Mouse (Mus musculus): ENCODE results near the gene Zbtb42. TPM values are rescaled to one million over a fixed set of nuclear protein-coding genes. Genes with fewer than 3 reads are reported as not detected.

Gene Zbtb42
- polyA plus RNA-seq, 1 experiment from 2014 or later, result 0.98 TPM

GRCm38 (mm10) chr12:112663716-112664115 lies 14.9 kb upstream of the Zbtb42 start:
- H3K4me2 ChIP-seq (replicated peaks), result peak overlapping the region; percentile 19
- H3K9ac ChIP-seq (replicated peaks), result no peak overlapping the region
- no peaks in the 10 kb centered on the region for H3K9me3 ChIP-seq
- peaks cover 74% of the 10 kb centered on the region for H3K4me1 ChIP-seq
- peak; percentile 28 for ATAC-seq (replicated peaks)
- H3K36me3 ChIP-seq, result peaks cover 31% of the 10 kb centered on the region
- H3K4me3 ChIP-seq, result no peak overlapping the region
- 24% methylated on average over 10 of the region's 12 CpGs for WGBS
- H3K27me3 ChIP-seq, result no peaks in the 10 kb centered on the region
- H3K27ac ChIP-seq (replicated peaks), result peak overlapping the region; percentile 79

- peaks cover 74% of the 10 kb centered on the region for H3K4me1 ChIP-seq
- H3K27me3 ChIP-seq, result no peaks in the 10 kb centered on the region
- peak; percentile 7; the same call in 1 of the 2 replicates for ATAC-seq (replicated peaks)
- 0 out of 2 replicates have a peak overlapping the region, but pooled peaks have one; percentile 19 for H3K4me2 ChIP-seq (replicated peaks)
- H3K36me3 ChIP-seq, result peaks cover 30% of the 10 kb centered on the region
- H3K27ac ChIP-seq (replicated peaks), result peak overlapping the region; percentile 79
- H3K9ac ChIP-seq (replicated peaks), result no peak overlapping the region
- H3K9me3 ChIP-seq, result no peaks in the 10 kb centered on the region
- 10% methylated on average over 2 of the region's 2 CpGs for WGBS
- H3K4me3 ChIP-seq, result no peak overlapping the region
Observed at GRCm38 (mm10) chr12:112664124-112664523, 14.5 kb upstream of the Zbtb42 start.

- Histone ChIP-seq H3K9me3 (no peaks in the 10 kb centered on the region), H3K27me3 (no peaks in the 10 kb centered on the region), H3K4me3 (no peak overlapping the region), H3K4me1 (peaks cover 74% of the 10 kb centered on the region), H3K36me3 (peaks cover 27% of the 10 kb centered on the region; the same call in 1 of the 2 replicates), H3K4me2 (replicated peaks) (no peak overlapping the region), H3K27ac (replicated peaks) (peak overlapping the region; percentile 82), H3K9ac (replicated peaks) (no peak overlapping the region)
- ATAC-seq (replicated peaks), result no peak
- 46% methylated on average over 5 of the region's 5 CpGs for WGBS
Observed at GRCm38 (mm10) chr12:112664656-112665055, 14.0 kb upstream of the Zbtb42 start.

- Histone ChIP-seq H3K4me3 (no peak overlapping the region), H3K4me1 (peaks cover 71% of the 10 kb centered on the region), H3K9me3 (no peaks in the 10 kb centered on the region), H3K27ac (replicated peaks) (peak overlapping the region; percentile 82), H3K9ac (replicated peaks) (no peak overlapping the region), H3K4me2 (replicated peaks) (peak overlapping the region; percentile 23), H3K27me3 (no peaks in the 10 kb centered on the region), H3K36me3 (peaks cover 32% of the 10 kb centered on the region; the same call in 1 of the 2 replicates)
- WGBS, result 11% methylated on average over 18 of the region's 18 CpGs
- peak; percentile 32 for ATAC-seq (replicated peaks)
Observed at GRCm38 (mm10) chr12:112665445-112665844, 13.2 kb upstream of the Zbtb42 start.

GRCm38 (mm10) chr12:112665881-112666544 lies 12.6 kb upstream of the Zbtb42 start:
- Histone ChIP-seq H3K27me3 (no peaks in the 10 kb centered on the region), H3K4me1 (peaks cover 70% of the 10 kb centered on the region), H3K9ac (replicated peaks) (no peak overlapping the region), H3K36me3 (peaks cover 37% of the 10 kb centered on the region; the same call in 1 of the 2 replicates), H3K4me3 (no peak overlapping the region), H3K4me2 (replicated peaks) (peak overlapping the region; percentile 23), H3K9me3 (no peaks in the 10 kb centered on the region), H3K27ac (replicated peaks) (peak overlapping the region; percentile 82)
- ATAC-seq (replicated peaks), result no peak
- WGBS, result 87% methylated on average over 9 of the region's 9 CpGs

- Histone ChIP-seq H3K27ac (replicated peaks) (no peak overlapping the region; the same call in 1 of the 2 replicates), H3K36me3 (peaks cover 29% of the 10 kb centered on the region; the same call in 1 of the 2 replicates), H3K4me3 (no peak overlapping the region), H3K27me3 (no peaks in the 10 kb centered on the region), H3K9ac (replicated peaks) (no peak overlapping the region), H3K4me1 (peaks cover 70% of the 10 kb centered on the region), H3K9me3 (no peaks in the 10 kb centered on the region), H3K4me2 (replicated peaks) (no peak overlapping the region)
- ATAC-seq (replicated peaks), result no peak
- 82% methylated on average over 10 of the region's 10 CpGs for WGBS
Observed at GRCm38 (mm10) chr12:112667619-112668297, 10.9 kb upstream of the Zbtb42 start.

- ATAC-seq (replicated peaks), result no peak
- Histone ChIP-seq H3K27me3 (no peaks in the 10 kb centered on the region), H3K4me3 (no peak overlapping the region), H3K27ac (replicated peaks) (no peak overlapping the region), H3K4me1 (peaks cover 59% of the 10 kb centered on the region), H3K36me3 (peaks cover 29% of the 10 kb centered on the region; the same call in 1 of the 2 replicates), H3K4me2 (replicated peaks) (no peak overlapping the region), H3K9me3 (no peaks in the 10 kb centered on the region), H3K9ac (replicated peaks) (no peak overlapping the region)
- WGBS, result 56% methylated on average over 9 of the region's 9 CpGs
Observed at GRCm38 (mm10) chr12:112670718-112671393, 7.8 kb upstream of the Zbtb42 start.

GRCm38 (mm10) chr12:112671891-112672290 lies 6.7 kb upstream of the Zbtb42 start:
- WGBS, result 73% methylated on average over 7 of the region's 7 CpGs
- Histone ChIP-seq H3K9me3 (no peaks in the 10 kb centered on the region), H3K4me2 (replicated peaks) (peak overlapping the region; percentile 87), H3K4me3 (no peak overlapping the region), H3K4me1 (peaks cover 50% of the 10 kb centered on the region), H3K27ac (replicated peaks) (no peak overlapping the region), H3K36me3 (peaks cover 29% of the 10 kb centered on the region; the same call in 1 of the 2 replicates), H3K9ac (replicated peaks) (no peak overlapping the region), H3K27me3 (no peaks in the 10 kb centered on the region)
- no peak for ATAC-seq (replicated peaks)

- H3K4me2 ChIP-seq (replicated peaks), result peak overlapping the region; percentile 87
- 5% methylated on average over 21 of the region's 21 CpGs for WGBS
- H3K9me3 ChIP-seq, result no peaks in the 10 kb centered on the region
- H3K4me3 ChIP-seq, result peak overlapping the region; percentile 94
- H3K27ac ChIP-seq (replicated peaks), result peak overlapping the region; percentile 91
- H3K36me3 ChIP-seq, result peaks cover 23% of the 10 kb centered on the region; the same call in 1 of the 2 replicates
- ATAC-seq (replicated peaks), result 0 out of 2 replicates have a peak, but pooled peaks have one; percentile 7
- peaks cover 42% of the 10 kb centered on the region for H3K4me1 ChIP-seq
- peak overlapping the region; percentile 98 for H3K9ac ChIP-seq (replicated peaks)
- H3K27me3 ChIP-seq, result peaks cover 4% of the 10 kb centered on the region; the same call in 1 of the 2 replicates
Observed at GRCm38 (mm10) chr12:112672744-112673575, 5.7 kb upstream of the Zbtb42 start.

- H3K27ac ChIP-seq (replicated peaks), result peak overlapping the region; percentile 91
Observed at GRCm38 (mm10) chr12:112673576-112674091, 5.0 kb upstream of the Zbtb42 start.

More at GRCm38 (mm10) chr12:112673576-112674091, 5.0 kb upstream of the Zbtb42 start:
- H3K4me3 ChIP-seq, result peak overlapping the region; percentile 94
- peaks cover 10% of the 10 kb centered on the region; the same call in 1 of the 2 replicates for H3K27me3 ChIP-seq
- ATAC-seq (replicated peaks), result peak; percentile 24
- H3K4me2 ChIP-seq (replicated peaks), result peak overlapping the region; percentile 87
- peaks cover 46% of the 10 kb centered on the region for H3K4me1 ChIP-seq
- peak overlapping the region; percentile 98 for H3K9ac ChIP-seq (replicated peaks)
- WGBS, result 1% methylated on average over 65 of the region's 68 CpGs
- no peaks in the 10 kb centered on the region for H3K9me3 ChIP-seq
- peaks cover 16% of the 10 kb centered on the region; the same call in 1 of the 2 replicates for H3K36me3 ChIP-seq

Data from forebrain, embryonic 15.5 days (tissue).